Mouse (Mus musculus): ENCODE measurements around the gene Agr2. TPM values are rescaled to one million over a fixed set of nuclear protein-coding genes. Genes with fewer than 3 reads are reported as not detected.

Agr2 gene
- not detected for polyA plus RNA-seq (2014; fragmentation: Illumina TruSeq; extraction: RNeasy Lipid Tissue Mini Kit (QIAGEN cat#74804); ENCODE audit: low read depth, low replicate concordance)

GRCm38 (mm10) chr12:35992711-35993110 lies at the start of gene Agr2:
Agr2 (plus strand) TSS chr12:35992907.

DNA sequence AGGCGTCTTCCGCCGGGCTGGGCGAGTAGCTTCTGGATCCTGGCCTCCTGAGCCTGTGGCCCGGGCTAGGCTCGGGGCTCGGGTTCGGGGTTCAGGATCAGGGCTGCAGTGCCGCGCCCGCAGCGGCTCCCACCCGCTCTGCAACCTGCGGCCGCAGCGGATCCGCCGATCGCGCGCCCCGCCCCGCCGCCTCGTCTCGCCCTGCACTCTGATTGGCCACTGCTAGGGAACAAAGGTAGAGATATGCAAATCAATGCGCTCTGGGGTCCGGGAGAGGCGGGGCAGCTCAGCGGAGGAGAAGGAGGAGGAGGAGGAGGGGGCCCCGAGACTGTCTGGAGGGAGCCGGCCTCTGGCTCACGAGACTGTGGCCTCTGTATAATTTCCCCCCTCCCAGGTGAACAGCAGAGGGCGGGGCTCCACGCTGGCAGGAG lies 49.7 kb downstream of the Agr2 start, which contains the start of gene Tspan13:
TSS of gene Tspan13 (minus strand) at position 153 of the 431 bp plus-strand sequence.

Other genes with a start within 250 kb of the Agr2 start
- gene Agr3, start 67.3 kb upstream of the Agr2 start, polyA plus RNA-seq (2014; fragmentation: Illumina TruSeq; extraction: RNeasy Lipid Tissue Mini Kit (QIAGEN cat#74804); ENCODE audit: low read depth, low replicate concordance) = not detected
- gene Tspan13, start 49.6 kb downstream of the Agr2 start, polyA plus RNA-seq (2014; fragmentation: Illumina TruSeq; extraction: RNeasy Lipid Tissue Mini Kit (QIAGEN cat#74804); ENCODE audit: low read depth, low replicate concordance) = 29.1 TPM
- 49.2 TPM for gene Ankmy2, start 164.2 kb downstream of the Agr2 start, polyA plus RNA-seq (2014; fragmentation: Illumina TruSeq; extraction: RNeasy Lipid Tissue Mini Kit (QIAGEN cat#74804); ENCODE audit: low read depth, low replicate concordance)
- gene Bzw2, start 165.2 kb downstream of the Agr2 start, polyA plus RNA-seq (2014; fragmentation: Illumina TruSeq; extraction: RNeasy Lipid Tissue Mini Kit (QIAGEN cat#74804); ENCODE audit: low read depth, low replicate concordance) = 30.9 TPM

Measured in kidney, adult 10 weeks (tissue).